Mouse (Mus musculus) CH12.LX (cell line): ENCODE data around the gene Fgfr4. TPM values are rescaled to one million over a fixed set of nuclear protein-coding genes. Genes with fewer than 3 reads are reported as not detected.

Source experiments
- DNase-seq: peaks from one replicate; pipeline ENCODE4 v3.0.0-alpha.2; 2013; ENCODE audit errors: extremely low read depth
- H3K27ac ChIP-seq: 2 replicates; pipeline ENCODE4 v1.5.1; 2012; ENCODE audit warnings: low read depth, mild to moderate bottlenecking, control low read depth, moderate library complexity; ENCODE audit not compliant: insufficient read depth
- H3K27me3 ChIP-seq: replicated peaks from 2 replicates; pipeline ENCODE3; 2012; ENCODE audit warnings: inconsistent platforms
- H3K36me3 ChIP-seq, 2 experiments: replicated peaks in 1 of 2; 2 replicates each; pipeline versions ENCODE3 to v1.6.1; 2012; ENCODE audit warnings: inconsistent platforms in 1 of 2, low read length in 1 of 2, mild to moderate bottlenecking in 1 of 2, mixed read lengths in 1 of 2, moderate library complexity in 1 of 2; ENCODE audit not compliant: control insufficient read depth in 1 of 2, insufficient read depth in 1 of 2
- H3K4me1 ChIP-seq, 2 experiments: 2 replicates each; pipeline ENCODE4 v1.6.1; 2012; ENCODE audit warnings: inconsistent platforms in 1 of 2, moderate library complexity in 1 of 2; ENCODE audit not compliant: insufficient read depth in 2 of 2, control insufficient read depth in 1 of 2
- H3K4me2 ChIP-seq: 2 replicates; pipeline ENCODE4 v1.6.1; 2012; ENCODE audit warnings: low read depth, mild to moderate bottlenecking, control low read depth; ENCODE audit not compliant: poor library complexity, insufficient read depth, severe bottlenecking
- H3K4me3 ChIP-seq, 3 experiments: fragments of 150-350 bp in 1 of 3; sonication (generic) in 1 of 3; replicated peaks in 1 of 3; 2 replicates each; pipeline versions ENCODE3 to v1.5.1; 2011 to 2012; ENCODE audit warnings: low read depth in 2 of 3, low read length in 2 of 3, mild to moderate bottlenecking in 2 of 3, moderate library complexity in 2 of 3, control low read depth in 1 of 3, improper control_type of control experiment in 1 of 3, inconsistent platforms in 1 of 3, mixed read lengths in 1 of 3; ENCODE audit not compliant: poor library complexity in 1 of 3
- H3K79me2 ChIP-seq: replicated peaks from 2 replicates; pipeline ENCODE4 v1.6.1; 2012; ENCODE audit warnings: mild to moderate bottlenecking, moderate library complexity; ENCODE audit not compliant: control insufficient read depth, poor library complexity, insufficient read depth, severe bottlenecking; ENCODE audit errors: extremely low read depth
- H3K9ac ChIP-seq: 2 replicates; pipeline ENCODE4 v1.6.1; 2012; ENCODE audit warnings: low read depth, mild to moderate bottlenecking, control low read depth, moderate library complexity; ENCODE audit not compliant: insufficient read depth
- H3K9me3 ChIP-seq: replicated peaks from 2 replicates; pipeline ENCODE3; 2012; ENCODE audit warnings: low read length, inconsistent platforms, mixed read lengths
- BHLHE40 ChIP-seq: IDR thresholded peaks from 2 replicates; pipeline ENCODE4 v1.6.1; 2011; ENCODE audit warnings: mild to moderate bottlenecking, low read depth, low read length, improper control_type of control experiment
- CHD1 ChIP-seq: IDR thresholded peaks from 2 replicates; pipeline ENCODE4 v1.6.1; 2012; ENCODE audit warnings: low read depth, low read length, improper control_type of control experiment, inconsistent platforms
- E2F4 ChIP-seq: IDR thresholded peaks from 2 replicates; pipeline ENCODE4 v1.6.1; 2011; ENCODE audit warnings: low read depth, low read length, improper control_type of control experiment; ENCODE audit not compliant: insufficient replicate concordance
- ETS1 ChIP-seq: conservative IDR thresholded peaks from 2 replicates; pipeline ENCODE4 v1.6.1; 2012; ENCODE audit warnings: low read depth, mild to moderate bottlenecking, inconsistent platforms, low read length, improper control_type of control experiment, moderate library complexity
- GABPA ChIP-seq: IDR thresholded peaks from 2 replicates; pipeline ENCODE4 v1.6.1; 2012; ENCODE audit warnings: low read depth, low read length, improper control_type of control experiment, inconsistent platforms; ENCODE audit not compliant: insufficient replicate concordance
- JUND ChIP-seq: conservative IDR thresholded peaks from 2 replicates; pipeline ENCODE4 v1.6.1; 2011; ENCODE audit warnings: low read depth, low read length, improper control_type of control experiment
- MAFK ChIP-seq: IDR thresholded peaks from 2 replicates; pipeline ENCODE4 v1.6.1; 2011; ENCODE audit warnings: low read length, improper control_type of control experiment; ENCODE audit not compliant: insufficient replicate concordance
- NRF1 ChIP-seq: IDR thresholded peaks from 2 replicates; pipeline ENCODE4 v1.6.1; 2014; ENCODE audit warnings: low read depth, mild to moderate bottlenecking, inconsistent platforms, low read length, improper control_type of control experiment, moderate library complexity
- POLR2A ChIP-seq: IDR thresholded peaks from 2 replicates; pipeline ENCODE4 v1.6.1; 2011; ENCODE audit warnings: low read depth, mild to moderate bottlenecking, improper control_type of control experiment, low read length
- POLR2AphosphoS2 ChIP-seq: IDR thresholded peaks from 2 replicates; pipeline ENCODE4 v1.6.1; 2011; ENCODE audit warnings: low read depth, low read length, improper control_type of control experiment
- RAD21 ChIP-seq: IDR thresholded peaks from 2 replicates; pipeline ENCODE4 v1.6.1; 2011; ENCODE audit warnings: low read depth, mild to moderate bottlenecking, low read length, improper control_type of control experiment, moderate library complexity
- TCF12 ChIP-seq: IDR thresholded peaks from 2 replicates; pipeline ENCODE4 v1.6.1; 2014; ENCODE audit warnings: low read depth, mild to moderate bottlenecking, inconsistent platforms, low read length, improper control_type of control experiment
- USF2 ChIP-seq: conservative IDR thresholded peaks from 2 replicates; pipeline ENCODE4 v1.6.1; 2011; ENCODE audit warnings: low read depth, low read length, improper control_type of control experiment
- ZMIZ1 ChIP-seq: IDR thresholded peaks from 2 replicates; pipeline ENCODE4 v1.6.1; 2012; ENCODE audit warnings: low read depth, mild to moderate bottlenecking, inconsistent platforms, low read length, improper control_type of control experiment
- dilution Hi-C: fragments of 300-500 bp; cut with MboI; formaldehyde crosslinking; loops from 2 replicates; pipeline ENCODE4 v1.14.3; 2020; ENCODE audit warnings: low sequenced_read_pairs; ENCODE audit not compliant: extremely low pct_unique_long_range_greater_than_20kb, extremely low pct_ligation_motif_present
- in situ Hi-C: fragments of 300-500 bp; cut with MboI; formaldehyde crosslinking; loops from 3 replicates; pipeline ENCODE4 v1.14.3; 2019; ENCODE audit warnings: low sequenced_read_pairs, low pct_ligation_motif_present, low pct_unique_long_range_greater_than_20kb, mixed read lengths
- polyA plus RNA-seq: library from polyadenylated mRNA; unstranded; fragments of >175 nt; gene quantifications from 2 replicates; pipeline ENCODE4 v1.2.1, GENCODE M21; 2012; ENCODE audit warnings: low read depth; ENCODE audit not compliant: insufficient read length
- total RNA-seq, 2 experiments: library from RNA; depleted of rRNA; stranded (reverse); fragments of 300-350 nt in 1 of 2; fragments of >200 nt in 1 of 2; gene quantifications; 2 replicates each; pipeline ENCODE4 v1.2.3; 2012 to 2014

Fgfr4 gene
- total and polyA plus RNA-seq, 3 experiments = not detected

- peak overlapping the region in 1 of 3 experiments; percentile 66 for H3K4me3 ChIP-seq
- in situ Hi-C loops = no loop called here
These were observed 59.0 kb downstream of the Fgfr4 start for GRCm38 (mm10) chr13:55211221-55212010.

GRCm38 (mm10) chr13:55212011-55212360 is 59.5 kb downstream of the Fgfr4 start:
- DNase-seq = no peak
- dilution Hi-C loops (no loop called here), in situ Hi-C loops (no loop called here)
- Histone ChIP-seq H3K4me1 (peaks cover 5 to 22% of the 10 kb centered on the region in 2 experiments; a peak in 3 of 4 replicates), H3K4me2 (no peak overlapping the region), H3K27ac (peak overlapping the region; percentile 68), H3K36me3 (peaks cover 0 to 9% of the 10 kb centered on the region in 2 experiments), H3K27me3 (no peaks in the 10 kb centered on the region), H3K4me3 (peak overlapping the region in 2 of 3 experiments; percentile 59 to 66), H3K9me3 (peaks cover 23% of the 10 kb centered on the region), H3K79me2 (peaks cover 28% of the 10 kb centered on the region), H3K9ac (peak overlapping the region; percentile 72)
- TF ChIP-seq BHLHE40 (0 out of 2 replicates have a peak, but pooled peaks have one; percentile 14), ZMIZ1 (no peak), MAFK (no peak), GABPA (no peak), JUND (no peak)

More at GRCm38 (mm10) chr13:55211221-55212010, 59.0 kb downstream of the Fgfr4 start:
- no peak for TF ChIP-seq USF2
- TF ChIP-seq ETS1 = no peak
- TF ChIP-seq POLR2AphosphoS2 = no peak
- TF ChIP-seq MAFK = no peak
- TF ChIP-seq RAD21 = no peak
- TF ChIP-seq, all 38 proteins: peak for 0
- Histone ChIP-seq H3K9me3 (peaks cover 23% of the 10 kb centered on the region), H3K4me1 (peaks cover 5 to 22% of the 10 kb centered on the region in 2 experiments; a peak in 3 of 4 replicates), H3K79me2 (peaks cover 24% of the 10 kb centered on the region), H3K27ac (no peak overlapping the region), H3K27me3 (no peaks in the 10 kb centered on the region), H3K36me3 (peaks cover 0 to 9% of the 10 kb centered on the region in 2 experiments), H3K9ac (peak overlapping the region; percentile 72), H3K4me2 (no peak overlapping the region)
- dilution Hi-C loops = no loop called here
- no peak for DNase-seq

DNA sequence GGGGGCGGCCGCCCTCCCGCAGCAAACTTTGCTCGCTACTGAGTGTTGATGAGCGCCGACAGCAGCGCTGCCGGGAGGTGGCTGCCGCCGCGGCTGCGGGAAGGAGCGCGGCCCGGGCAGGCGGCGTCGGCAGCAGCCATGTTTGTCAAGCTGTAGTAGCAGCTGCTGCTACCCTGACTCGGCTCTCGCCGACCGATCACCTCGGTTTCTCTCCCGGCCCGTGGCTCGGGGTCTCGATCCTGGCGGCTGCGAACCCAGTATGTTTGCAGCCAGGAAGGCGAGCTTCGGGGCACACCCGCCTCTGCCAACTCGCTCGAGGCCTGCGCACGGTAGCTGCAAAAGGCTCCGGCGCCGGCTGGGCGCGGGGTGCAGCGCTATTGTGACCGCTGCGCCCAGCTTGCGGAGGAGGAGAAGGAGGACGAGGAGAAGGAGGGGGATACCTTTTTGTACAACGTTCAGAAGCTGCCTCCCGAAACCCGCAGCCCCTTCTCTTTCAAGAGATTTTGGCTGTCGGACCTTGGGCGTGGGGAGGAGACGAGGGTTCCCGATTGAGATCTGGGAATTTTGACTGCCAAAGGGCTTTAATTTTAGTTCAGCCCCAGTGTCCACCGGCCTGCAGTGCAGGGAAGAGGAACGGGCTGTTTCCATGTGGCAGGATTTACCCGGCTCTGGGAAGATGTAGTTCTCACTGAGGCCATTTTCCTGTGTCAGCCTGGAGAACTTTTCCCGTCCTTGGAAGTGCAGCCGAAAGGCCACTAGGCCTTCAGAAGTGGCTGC is 60.1 kb downstream of the Fgfr4 start:
- Histone ChIP-seq H3K9ac (peak overlapping the region; percentile 72), H3K4me2 (peak overlapping the region; percentile 99), H3K9me3 (peaks cover 23% of the 10 kb centered on the region), H3K79me2 (peaks cover 28% of the 10 kb centered on the region), H3K27ac (peak overlapping the region; percentile 68), H3K4me3 (peak overlapping the region; percentile 57 to 66 (median 59)), H3K36me3 (peaks cover 0 to 11% of the 10 kb centered on the region in 2 experiments), H3K4me1 (peaks cover 5 to 22% of the 10 kb centered on the region in 2 experiments; a peak in 3 of 4 replicates), H3K27me3 (no peaks in the 10 kb centered on the region)
- peak; percentile 34 for DNase-seq
- dilution Hi-C loops = no loop called here
- no peak for TF ChIP-seq E2F4
- peak; percentile 30; the same call in 1 of the 2 replicates for TF ChIP-seq NRF1
- TF ChIP-seq POLR2A = peak; percentile 45; the same call in 1 of the 2 replicates
- peak; percentile 19 for TF ChIP-seq TCF12
- peak; percentile 17; the same call in 1 of the 2 replicates for TF ChIP-seq ZMIZ1
- TF ChIP-seq JUND = no peak
- peak; percentile 95; the same call in 1 of the 2 replicates for TF ChIP-seq CHD1
- in situ Hi-C loops = no loop called here
